Mouse (Mus musculus): Measurements from ENCODE around the gene Wwox.

DNA sequence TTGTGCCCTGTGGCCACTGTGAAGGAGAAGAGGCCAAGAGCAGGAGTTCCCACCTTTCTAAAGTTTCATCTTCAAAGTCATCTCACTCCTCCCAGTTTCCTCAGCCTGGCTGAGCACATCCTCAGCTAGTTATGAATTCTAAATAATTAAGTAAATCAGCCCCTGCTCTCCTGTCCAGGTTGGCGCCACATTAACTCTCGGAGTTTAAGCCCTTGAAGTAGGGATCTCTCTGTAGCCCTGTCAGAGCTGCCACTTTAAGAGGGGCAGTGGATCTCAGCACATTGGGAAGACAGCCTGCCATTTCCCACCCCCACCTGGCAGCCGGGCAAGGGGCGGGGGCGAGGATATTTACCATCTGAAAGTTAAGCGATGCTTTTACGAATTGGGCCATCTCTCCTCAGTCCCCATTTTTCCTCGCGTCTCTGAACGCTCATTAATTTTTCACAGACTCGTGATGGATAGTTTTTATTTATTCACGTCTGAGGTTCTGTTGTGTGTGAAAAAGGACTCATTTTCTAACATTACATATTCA is 150.9 kb downstream of the Wwox start:
- TF ChIP-seq CTCF (IDR thresholded peaks at IDR 0.05; ENCODE audit: insufficient read depth, low read depth, low read length) = no peak
- no peak for TF ChIP-seq POLR2A (IDR thresholded peaks at IDR 0.05; ENCODE audit: insufficient read depth, low read depth, low read length)
